Mouse (Mus musculus) hindbrain, embryonic 10.5 days (tissue): Measurements from ENCODE around the gene Bphl. TPM values are rescaled to one million over a fixed set of nuclear protein-coding genes. Genes with fewer than 3 reads are reported as not detected.

Source experiments
- DNase-seq: peaks from one replicate; pipeline ENCODE4 v3.0.0-alpha.2; 2017; ENCODE audit warnings: low spot score
- H3K27ac ChIP-seq: fragments of 300-500 bp; sonication (generic); 2 replicates; pipeline ENCODE4 v1.5.1; 2016; ENCODE audit warnings: mild to moderate bottlenecking, moderate library complexity
- H3K27me3 ChIP-seq: fragments of 300-500 bp; sonication (generic); 2 replicates; pipeline ENCODE4 v1.6.1; 2016; ENCODE audit warnings: mild to moderate bottlenecking; ENCODE audit not compliant: poor library complexity, insufficient read depth, severe bottlenecking
- H3K36me3 ChIP-seq: fragments of 300-500 bp; sonication (generic); 2 replicates; pipeline ENCODE4 v1.6.1; 2016; ENCODE audit warnings: mild to moderate bottlenecking, moderate library complexity
- H3K4me1 ChIP-seq: fragments of 300-500 bp; sonication (generic); replicated peaks from 2 replicates; pipeline ENCODE4 v1.6.1; 2016; ENCODE audit warnings: mild to moderate bottlenecking
- H3K4me3 ChIP-seq: fragments of 300-500 bp; sonication (generic); 2 replicates; pipeline ENCODE4 v1.5.1; 2016; ENCODE audit warnings: mild to moderate bottlenecking, moderate library complexity
- H3K9me3 ChIP-seq: fragments of 300-500 bp; sonication (generic); 2 replicates; pipeline ENCODE4 v1.6.1; 2016; ENCODE audit warnings: mild to moderate bottlenecking, moderate library complexity
- WGBS: fragments of 180-500 bp; shearing (Covaris S2); methylation state at CpG from one replicate; pipeline ENCODE4 v1.1.7; 2016; 5-methylcytosine and 5-hydroxymethylcytosine counted together
- polyA plus RNA-seq: library from polyadenylated mRNA; unstranded; fragments of >200 nt; fragmentation: Nextera tagmentation; extraction: Ambion mirVana; gene quantifications from 2 replicates; pipeline ENCODE4 v1.2.1, GENCODE M21; 2016

Gene Bphl
- polyA plus RNA-seq, 1 experiment from 2014 or later: 33.1 TPM

GRCm38 (mm10) chr13:34101908-34102307 is 64.5 kb downstream of the Bphl start:
- WGBS: 90% methylated on average over 9 of the region's 9 CpGs
- no peak overlapping the region for H3K27ac ChIP-seq
- peaks cover 3% of the 10 kb centered on the region for H3K4me1 ChIP-seq
- no peaks in the 10 kb centered on the region for H3K9me3 ChIP-seq
- no peak for DNase-seq
- H3K36me3 ChIP-seq: no peaks in the 10 kb centered on the region
- no peak overlapping the region for H3K4me3 ChIP-seq
- no peaks in the 10 kb centered on the region for H3K27me3 ChIP-seq

- H3K9me3 ChIP-seq: no peaks in the 10 kb centered on the region
- no peak overlapping the region for H3K27ac ChIP-seq
- no peak for DNase-seq
- no peaks in the 10 kb centered on the region for H3K27me3 ChIP-seq
- H3K4me1 ChIP-seq: peaks cover 9% of the 10 kb centered on the region
- no peaks in the 10 kb centered on the region for H3K36me3 ChIP-seq
- WGBS: 79% methylated on average over 1 of the region's 1 CpGs
- no peak overlapping the region for H3K4me3 ChIP-seq
Measured at GRCm38 (mm10) chr13:34105364-34105763, 68.0 kb downstream of the Bphl start.

DNA sequence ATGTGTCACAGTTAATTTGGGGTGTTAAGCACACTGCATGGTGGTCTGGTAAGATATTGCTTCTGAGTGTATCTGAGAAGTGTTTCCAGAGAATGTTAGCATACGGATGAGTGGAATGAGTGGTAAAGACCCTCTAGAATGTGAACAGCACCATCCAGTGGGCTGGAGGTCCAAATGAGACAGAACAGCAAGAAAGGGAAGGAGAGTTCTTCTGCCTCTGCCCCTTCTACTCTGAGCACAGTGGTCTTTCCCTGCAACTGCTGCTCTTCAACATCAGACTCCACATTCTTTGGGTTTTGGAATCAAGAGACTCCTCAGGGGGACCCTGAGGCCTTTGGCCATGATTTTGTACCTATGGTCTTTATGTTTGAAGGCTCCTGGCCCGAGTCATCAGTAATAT is 68.9 kb downstream of the Bphl start:
- Histone ChIP-seq H3K27me3 (no peaks in the 10 kb centered on the region), H3K27ac (no peak overlapping the region)
- no peak for DNase-seq

GRCm38 (mm10) chr13:34106999-34107398 is 69.6 kb downstream of the Bphl start:
- Histone ChIP-seq H3K4me1 (peaks cover 13% of the 10 kb centered on the region), H3K4me3 (no peak overlapping the region), H3K36me3 (no peaks in the 10 kb centered on the region), H3K27me3 (no peaks in the 10 kb centered on the region), H3K9me3 (no peaks in the 10 kb centered on the region), H3K27ac (no peak overlapping the region)
- no peak for DNase-seq
- WGBS: 98% methylated on average over 1 of the region's 1 CpGs

More for the DNA sequence above, 68.9 kb downstream of the Bphl start:
- Histone ChIP-seq H3K9me3 (no peaks in the 10 kb centered on the region), H3K36me3 (no peaks in the 10 kb centered on the region), H3K4me3 (no peak overlapping the region), H3K4me1 (peaks cover 13% of the 10 kb centered on the region)
- whole genome bisulfite sequencing: 86% methylated on average over 2 of the region's 2 CpGs

DNA sequence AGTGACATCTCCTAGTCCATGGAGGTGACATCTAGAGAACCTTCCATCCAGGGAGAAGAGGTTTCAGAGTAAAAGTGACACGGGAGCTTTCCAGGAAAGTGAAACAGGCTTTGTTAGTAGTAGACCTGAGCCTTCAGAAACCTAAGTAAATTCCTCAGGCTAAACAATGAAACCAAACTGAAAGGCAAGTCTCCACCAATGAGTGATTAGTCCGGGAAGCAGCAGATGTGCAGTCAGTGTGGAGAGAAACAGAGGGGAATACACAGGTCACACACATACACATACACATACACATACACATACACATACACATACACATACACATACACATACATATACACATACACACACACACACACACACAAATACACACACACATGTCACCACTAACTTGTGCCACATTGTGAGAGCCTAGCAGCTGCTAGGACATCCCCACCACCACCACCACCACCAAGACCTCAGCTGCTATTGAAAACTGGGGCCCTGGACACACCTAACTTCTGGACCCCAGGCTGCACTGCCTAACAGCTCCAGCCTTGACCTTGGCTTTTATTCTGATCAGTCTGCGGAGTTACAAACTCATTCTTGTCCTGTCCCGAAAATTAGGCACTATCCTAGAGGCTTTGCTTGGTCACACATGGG is 71.8 kb downstream of the Bphl start:
- Histone ChIP-seq H3K4me3 (no peak overlapping the region), H3K4me1 (peaks cover 13% of the 10 kb centered on the region), H3K27ac (no peak overlapping the region), H3K9me3 (no peaks in the 10 kb centered on the region), H3K36me3 (no peaks in the 10 kb centered on the region), H3K27me3 (no peaks in the 10 kb centered on the region)
- no peak for DNase-seq
- 79% methylated on average over 4 of the region's 4 CpGs for WGBS

DNA sequence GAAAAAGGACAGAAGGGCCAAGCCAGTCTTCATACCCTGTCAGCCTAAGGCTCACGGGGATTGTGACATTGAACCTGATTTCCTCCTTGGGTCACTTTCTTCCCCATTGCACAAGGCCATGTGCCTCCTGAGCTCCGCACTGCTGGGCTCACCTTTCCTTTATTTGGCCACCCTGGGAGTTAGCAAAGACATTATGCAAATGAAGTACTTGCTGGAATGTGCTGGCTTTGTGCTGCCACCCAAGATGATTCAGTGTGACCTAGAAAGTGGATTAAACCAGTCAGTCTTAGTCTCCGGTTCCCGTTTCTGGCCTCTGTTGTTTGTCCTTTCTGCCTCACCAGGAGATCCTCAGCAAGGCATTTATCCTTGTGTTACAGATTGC is 72.3 kb downstream of the Bphl start:
- H3K27me3 ChIP-seq: no peaks in the 10 kb centered on the region
- no peak overlapping the region for H3K27ac ChIP-seq
- H3K9me3 ChIP-seq: no peaks in the 10 kb centered on the region
- no peaks in the 10 kb centered on the region for H3K36me3 ChIP-seq
- WGBS: 46% methylated on average over 4 of the region's 4 CpGs
- no peak for DNase-seq
- no peak overlapping the region for H3K4me3 ChIP-seq
- peaks cover 13% of the 10 kb centered on the region for H3K4me1 ChIP-seq

GRCm38 (mm10) chr13:34111019-34111418 is 73.6 kb downstream of the Bphl start:
- Histone ChIP-seq H3K4me1 (peaks cover 13% of the 10 kb centered on the region), H3K9me3 (no peaks in the 10 kb centered on the region), H3K27me3 (no peaks in the 10 kb centered on the region), H3K4me3 (no peak overlapping the region), H3K27ac (no peak overlapping the region), H3K36me3 (no peaks in the 10 kb centered on the region)
- DNase-seq: no peak
- 77% methylated on average over 5 of the region's 5 CpGs for WGBS

DNA sequence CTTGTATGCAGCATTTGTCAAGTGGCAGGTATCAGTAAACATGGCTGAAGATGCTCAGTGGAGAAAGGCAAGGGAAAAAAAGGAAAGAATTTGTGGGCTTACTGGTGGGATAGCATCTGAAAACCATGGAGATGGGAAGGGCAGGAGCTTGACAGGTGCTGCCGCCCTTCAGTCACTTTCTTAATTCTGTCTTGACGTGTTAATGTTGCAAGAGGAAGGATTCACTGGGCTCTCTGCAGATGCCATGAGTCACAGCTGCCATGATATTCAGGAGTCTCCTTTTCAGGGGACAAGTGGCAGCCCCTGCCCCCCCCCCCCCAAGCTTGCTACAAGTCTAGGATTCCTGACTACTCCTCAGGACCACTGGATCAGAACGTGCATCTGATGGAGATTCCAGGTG is 74.5 kb downstream of the Bphl start:
- Histone ChIP-seq H3K36me3 (no peaks in the 10 kb centered on the region), H3K4me1 (peaks cover 13% of the 10 kb centered on the region), H3K27me3 (no peaks in the 10 kb centered on the region), H3K9me3 (no peaks in the 10 kb centered on the region), H3K27ac (no peak overlapping the region), H3K4me3 (no peak overlapping the region)
- no peak for DNase-seq
- 84% methylated on average over 3 of the region's 3 CpGs for WGBS

- DNase-seq: no peak
- Histone ChIP-seq H3K4me1 (peaks cover 13% of the 10 kb centered on the region), H3K36me3 (no peaks in the 10 kb centered on the region), H3K9me3 (no peaks in the 10 kb centered on the region), H3K27ac (no peak overlapping the region), H3K27me3 (no peaks in the 10 kb centered on the region), H3K4me3 (no peak overlapping the region)
- WGBS: 93% methylated on average over 5 of the region's 5 CpGs
Measured at GRCm38 (mm10) chr13:34112369-34113081, 75.1 kb downstream of the Bphl start.

DNA sequence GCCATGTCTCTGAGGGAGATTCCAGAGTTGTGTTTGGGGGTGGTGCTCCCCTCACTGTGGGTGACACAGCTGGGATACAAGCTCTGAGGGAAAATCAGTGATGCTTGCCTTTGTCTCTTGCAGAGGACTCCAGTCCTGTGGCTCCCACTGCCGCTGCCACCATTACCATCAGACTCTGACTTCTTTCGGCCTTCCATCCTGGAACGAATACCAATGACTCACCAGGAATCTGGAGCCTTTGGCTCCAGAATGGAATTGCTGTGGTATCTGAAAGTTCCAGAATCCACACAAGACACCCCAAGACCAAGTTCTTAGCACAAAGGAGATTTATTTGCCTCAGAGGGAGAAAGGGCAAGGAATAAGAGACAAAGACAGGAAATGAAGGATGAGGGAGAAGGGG is 75.7 kb downstream of the Bphl start:
- no peak overlapping the region for H3K4me3 ChIP-seq
- H3K9me3 ChIP-seq: no peaks in the 10 kb centered on the region
- peaks cover 13% of the 10 kb centered on the region for H3K4me1 ChIP-seq
- H3K27ac ChIP-seq: no peak overlapping the region
- no peaks in the 10 kb centered on the region for H3K27me3 ChIP-seq
- no peak for DNase-seq
- H3K36me3 ChIP-seq: no peaks in the 10 kb centered on the region
- 87% methylated on average over 3 of the region's 3 CpGs for WGBS

- Histone ChIP-seq H3K4me1 (peaks cover 11% of the 10 kb centered on the region), H3K27ac (no peak overlapping the region), H3K4me3 (no peak overlapping the region), H3K36me3 (no peaks in the 10 kb centered on the region), H3K9me3 (no peaks in the 10 kb centered on the region), H3K27me3 (no peaks in the 10 kb centered on the region)
- WGBS: 89% methylated on average over 4 of the region's 4 CpGs
- DNase-seq: no peak
Measured at GRCm38 (mm10) chr13:34114654-34115053, 77.3 kb downstream of the Bphl start.

DNA sequence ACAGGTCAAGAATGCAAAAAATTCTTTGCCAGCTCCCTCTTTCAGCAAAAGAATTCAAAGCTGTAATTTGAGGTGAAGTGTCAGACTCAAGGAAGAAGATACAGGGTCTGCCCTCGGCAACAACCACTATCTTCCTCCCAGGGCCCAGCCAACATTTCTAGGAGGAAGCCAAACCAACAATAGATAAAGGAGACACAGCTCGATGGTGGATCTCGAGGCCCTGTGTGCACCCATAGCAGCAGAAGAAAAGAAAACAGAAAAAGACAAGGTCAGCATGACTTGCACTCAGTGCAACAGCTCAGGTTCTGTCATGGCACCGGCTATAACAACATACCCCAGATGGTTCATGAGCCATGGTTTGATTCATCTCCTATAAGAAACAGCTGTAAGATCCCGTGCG is 79.1 kb downstream of the Bphl start:
- Histone ChIP-seq H3K27me3 (no peaks in the 10 kb centered on the region), H3K9me3 (no peaks in the 10 kb centered on the region), H3K4me1 (peaks cover 3% of the 10 kb centered on the region; the same call in 1 of the 2 replicates), H3K4me3 (no peak overlapping the region), H3K36me3 (peaks cover 16% of the 10 kb centered on the region; the same call in 1 of the 2 replicates), H3K27ac (no peak overlapping the region)
- DNase-seq: no peak
- 76% methylated on average over 6 of the region's 6 CpGs for WGBS

GRCm38 (mm10) chr13:34118816-34119215 is 81.4 kb downstream of the Bphl start:
- 83% methylated on average over 4 of the region's 4 CpGs for WGBS
- H3K27ac ChIP-seq: no peak overlapping the region

More at GRCm38 (mm10) chr13:34118816-34119215, 81.4 kb downstream of the Bphl start:
- Histone ChIP-seq H3K4me1 (peaks cover 11% of the 10 kb centered on the region; the same call in 1 of the 2 replicates), H3K36me3 (peaks cover 39% of the 10 kb centered on the region), H3K9me3 (no peaks in the 10 kb centered on the region), H3K4me3 (no peak overlapping the region), H3K27me3 (no peaks in the 10 kb centered on the region)
- DNase-seq: no peak
